Mouse (Mus musculus) thymus, adult 2 months (tissue): Measurements from ENCODE around the gene Zdhhc14. TPM values are rescaled to one million over a fixed set of nuclear protein-coding genes. Genes with fewer than 3 reads are reported as not detected.
A peak's percentile ranks its signal among the peaks of the same experiment; 100 is the strongest.

Experiments used
- DNase-seq: peaks from one replicate; pipeline ENCODE4 v3.0.0; 2021
- H3K27ac ChIP-seq: fragments of 200-500 bp; 2 replicates; pipeline ENCODE4 v1.5.1; 2012; ENCODE audit warnings: low read length, control low read depth; ENCODE audit not compliant: control insufficient read depth, insufficient read depth
- H3K27me3 ChIP-seq: fragments of 200-500 bp; 2 replicates; pipeline ENCODE4 v1.6.1; 2012; ENCODE audit warnings: mild to moderate bottlenecking, low read length, moderate library complexity, mixed read lengths; ENCODE audit not compliant: control insufficient read depth, insufficient read depth
- H3K36me3 ChIP-seq: fragments of 200-500 bp; 2 replicates; pipeline ENCODE4 v1.6.1; 2012; ENCODE audit warnings: mild to moderate bottlenecking, low read length, moderate library complexity; ENCODE audit not compliant: control insufficient read depth, insufficient read depth
- H3K4me1 ChIP-seq: fragments of 200-500 bp; replicated peaks from 2 replicates; pipeline ENCODE4 v1.6.1; 2012; ENCODE audit warnings: low read length; ENCODE audit not compliant: control insufficient read depth, insufficient read depth
- H3K4me3 ChIP-seq: fragments of 200-500 bp; 2 replicates; pipeline ENCODE4 v1.5.1; 2012; ENCODE audit warnings: mild to moderate bottlenecking, low read length, control low read depth, moderate library complexity; ENCODE audit not compliant: control insufficient read depth, insufficient read depth
- CTCF ChIP-seq: fragments of 200-500 bp; IDR thresholded peaks from 2 replicates; pipeline ENCODE4 v1.5.1; 2012; ENCODE audit warnings: mild to moderate bottlenecking, control low read depth, low read length, moderate library complexity, borderline replicate concordance; ENCODE audit not compliant: control insufficient read depth, poor library complexity, insufficient read depth; ENCODE audit errors: extremely low read depth
- POLR2A ChIP-seq: fragments of 200-500 bp; IDR thresholded peaks from 2 replicates; pipeline ENCODE4 v1.6.1; 2012; ENCODE audit warnings: mild to moderate bottlenecking, low read length, control low read depth, moderate library complexity; ENCODE audit not compliant: control insufficient read depth, poor library complexity, insufficient read depth; ENCODE audit errors: extremely low read depth
- WGBS: fragments of 180-500 bp; shearing (Covaris S2); methylation state at CpG from one replicate; pipeline ENCODE4 v1.1.7; 2018; 5-methylcytosine and 5-hydroxymethylcytosine counted together
- polyA plus RNA-seq: library from polyadenylated mRNA; depleted of rRNA; stranded (reverse); fragments of >200 nt; gene quantifications from 2 replicates; pipeline ENCODE4 v1.2.3, GENCODE M21; 2012

Zdhhc14 gene
- polyA plus RNA-seq, 1 experiment, result 13.3 TPM

GRCm38 (mm10) chr17:5666652-5667051 is 174.3 kb downstream of the Zdhhc14 start:
- no peaks in the 10 kb centered on the region for H3K27me3 ChIP-seq
- no peak for DNase-seq
- WGBS, result 95% methylated on average over 8 of the region's 8 CpGs
- H3K36me3 ChIP-seq, result no peaks in the 10 kb centered on the region
- H3K4me1 ChIP-seq, result no peaks in the 10 kb centered on the region
- TF ChIP-seq CTCF (no peak), POLR2A (no peak)
- no peak overlapping the region for H3K27ac ChIP-seq
- no peak overlapping the region for H3K4me3 ChIP-seq

- H3K27ac ChIP-seq, result no peak overlapping the region
- no peaks in the 10 kb centered on the region for H3K4me1 ChIP-seq
- 58% methylated on average over 3 of the region's 3 CpGs for WGBS
- H3K4me3 ChIP-seq, result no peak overlapping the region
- H3K27me3 ChIP-seq, result no peaks in the 10 kb centered on the region
- TF ChIP-seq POLR2A (no peak), CTCF (no peak)
- H3K36me3 ChIP-seq, result no peaks in the 10 kb centered on the region
- DNase-seq, result no peak
Observed at GRCm38 (mm10) chr17:5668456-5668855, 176.1 kb downstream of the Zdhhc14 start.

DNA sequence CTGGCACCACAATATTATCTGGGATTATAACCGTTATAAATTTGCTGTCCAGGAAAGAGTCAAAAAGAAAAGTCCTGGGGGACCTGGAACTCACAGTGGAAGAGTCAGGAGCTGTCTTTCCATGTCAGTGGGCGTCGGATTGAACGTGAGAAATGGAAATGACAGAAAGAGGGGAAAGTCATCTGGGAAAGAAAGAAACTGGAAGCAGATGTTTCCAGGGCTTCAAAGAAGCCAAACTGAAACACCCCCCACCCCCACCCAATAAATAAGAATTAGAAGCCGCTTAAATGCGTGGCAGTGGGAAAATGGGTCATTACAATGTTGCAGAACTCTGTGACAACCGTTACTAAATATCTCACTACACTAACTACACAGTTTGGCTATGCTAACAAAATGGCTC is 176.6 kb downstream of the Zdhhc14 start:
- DNase-seq, result no peak
- 94% methylated on average over 7 of the region's 7 CpGs for WGBS

DNA sequence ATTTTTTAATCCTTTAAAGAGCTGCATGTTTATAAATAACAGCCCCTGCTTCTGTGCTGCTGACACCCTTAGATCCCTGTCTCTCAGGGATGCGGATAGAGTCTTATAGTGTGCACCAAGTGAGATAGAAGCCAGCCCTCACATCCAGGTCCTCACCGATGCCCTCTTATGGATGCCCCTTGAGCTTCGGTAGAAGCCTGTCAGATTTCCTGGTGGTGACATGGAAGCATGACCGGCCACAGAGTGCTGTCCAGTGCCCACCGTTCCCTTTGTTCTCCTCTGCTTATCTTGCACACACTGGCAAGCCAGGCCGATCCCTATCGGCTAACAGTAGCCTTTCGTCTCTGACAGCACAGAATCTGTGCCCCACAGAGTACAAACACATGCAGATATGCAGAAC is 183.6 kb downstream of the Zdhhc14 start:
- DNase-seq, result peak; percentile 20
- TF ChIP-seq CTCF (no peak), POLR2A (no peak)
- Histone ChIP-seq H3K27ac (no peak overlapping the region), H3K36me3 (no peaks in the 10 kb centered on the region), H3K4me1 (no peaks in the 10 kb centered on the region), H3K4me3 (no peak overlapping the region), H3K27me3 (no peaks in the 10 kb centered on the region)
- whole genome bisulfite sequencing, result 92% methylated on average over 8 of the region's 8 CpGs

More for the DNA sequence above, 176.6 kb downstream of the Zdhhc14 start:
- Histone ChIP-seq H3K27me3 (no peaks in the 10 kb centered on the region), H3K36me3 (no peaks in the 10 kb centered on the region), H3K27ac (no peak overlapping the region), H3K4me1 (no peaks in the 10 kb centered on the region), H3K4me3 (no peak overlapping the region)
- TF ChIP-seq POLR2A (no peak), CTCF (no peak)

DNA sequence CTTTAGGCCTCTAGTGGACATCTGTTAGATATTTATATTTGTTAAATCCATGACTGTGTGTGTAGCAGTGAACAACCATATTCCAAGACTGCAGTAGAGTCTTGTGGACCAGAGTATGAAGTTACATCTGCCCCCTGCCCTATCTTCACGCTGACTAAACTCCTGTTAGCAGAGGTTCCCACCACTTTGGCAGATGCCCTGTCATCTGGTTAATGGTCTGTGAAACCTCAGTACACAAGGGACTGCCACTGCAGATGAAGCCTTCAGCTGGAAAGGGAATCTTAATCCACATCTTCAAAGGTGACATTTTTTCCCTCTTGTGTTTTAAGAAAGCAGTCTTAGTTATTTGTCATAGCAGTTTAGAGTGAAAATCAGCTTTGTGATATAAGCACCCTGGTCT is 187.0 kb downstream of the Zdhhc14 start:
- H3K4me3 ChIP-seq, result no peak overlapping the region
- no peak overlapping the region for H3K27ac ChIP-seq
- H3K4me1 ChIP-seq, result no peaks in the 10 kb centered on the region
- DNase-seq, result no peak
- H3K27me3 ChIP-seq, result no peaks in the 10 kb centered on the region
- WGBS, result 80% methylated on average over 1 of the region's 1 CpGs
- TF ChIP-seq POLR2A (no peak), CTCF (no peak)
- no peaks in the 10 kb centered on the region for H3K36me3 ChIP-seq

DNA sequence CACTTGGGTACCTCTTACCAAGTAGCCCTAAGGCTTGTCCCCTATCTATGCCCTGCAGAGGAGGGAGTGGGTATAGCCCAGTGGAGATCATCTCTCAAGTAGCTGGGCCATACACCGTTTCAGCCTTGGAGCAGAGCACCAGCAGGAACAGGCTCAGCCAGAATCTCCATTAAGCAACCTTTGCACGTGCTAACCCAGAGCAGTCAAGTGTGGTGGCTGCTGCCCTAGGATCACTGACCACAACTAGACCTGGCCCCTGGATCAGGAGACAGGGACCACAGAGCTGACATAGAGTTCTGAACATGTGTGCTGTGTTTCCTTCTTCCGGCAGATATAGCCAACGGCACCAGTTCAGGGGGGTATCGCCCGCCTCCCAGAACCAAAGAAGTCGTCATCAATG is 193.0 kb downstream of the Zdhhc14 start:
- no peaks in the 10 kb centered on the region for H3K36me3 ChIP-seq
- TF ChIP-seq POLR2A, result no peak
- TF ChIP-seq CTCF, result no peak
- H3K4me1 ChIP-seq, result peaks cover 3% of the 10 kb centered on the region; the same call in 1 of the 2 replicates
- DNase-seq, result no peak
- H3K4me3 ChIP-seq, result no peak overlapping the region
- WGBS, result 98% methylated on average over 7 of the region's 7 CpGs
- H3K27me3 ChIP-seq, result no peaks in the 10 kb centered on the region
- no peak overlapping the region for H3K27ac ChIP-seq

DNA sequence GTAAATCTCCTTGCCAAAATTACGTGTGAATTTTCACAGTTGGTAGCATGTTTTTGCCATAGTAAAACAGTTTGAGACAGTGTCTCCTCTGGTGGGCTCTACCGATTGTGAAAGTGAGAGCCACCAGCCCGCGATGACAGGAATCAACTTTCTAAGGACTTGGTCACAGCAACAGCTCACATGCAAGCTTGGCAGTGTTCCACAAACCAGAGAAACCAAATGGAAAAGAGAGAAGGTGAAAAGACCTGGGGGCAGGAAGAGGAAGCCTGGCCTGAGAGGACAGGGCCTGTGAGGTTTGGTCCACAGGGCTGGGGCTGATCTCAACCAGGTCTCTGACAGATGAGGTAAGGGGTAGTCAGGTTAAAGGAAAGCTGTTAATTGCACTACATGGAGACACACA is 195.5 kb downstream of the Zdhhc14 start:
- DNase-seq, result no peak
- Histone ChIP-seq H3K4me3 (no peak overlapping the region), H3K4me1 (peaks cover 3% of the 10 kb centered on the region; the same call in 1 of the 2 replicates), H3K36me3 (no peaks in the 10 kb centered on the region), H3K27me3 (no peaks in the 10 kb centered on the region), H3K27ac (no peak overlapping the region)
- WGBS, result 20% methylated on average over 4 of the region's 4 CpGs
- TF ChIP-seq POLR2A, result no peak
- no peak for TF ChIP-seq CTCF
